Mouse (Mus musculus): ENCODE data around the gene Grasp. TPM values are rescaled to one million over a fixed set of nuclear protein-coding genes. Genes with fewer than 3 reads are reported as not detected.

Grasp gene
- total and polyA plus RNA-seq, 3 experiments: 2.3 to 6.7 (median 2.4) TPM

- H3K36me3 ChIP-seq (replicated peaks in 1 of 2; ENCODE audit: control insufficient read depth in 1 of 2, insufficient read depth in 1 of 2, low read length in 1 of 2): no peaks in the 10 kb centered on the region
- H3K27me3 ChIP-seq (replicated peaks): peaks cover 39% of the 10 kb centered on the region
- H3K9ac ChIP-seq (ENCODE audit: insufficient read depth, low read depth): peak overlapping the region; percentile 91
- H3K4me3 ChIP-seq (replicated peaks in 1 of 3; ENCODE audit: low read depth in 2 of 3, low read length in 2 of 3, poor library complexity in 1 of 3): peak overlapping the region; percentile 49 to 68 (median 61)
- H3K79me2 ChIP-seq (replicated peaks; ENCODE audit: control insufficient read depth, extremely low read depth, insufficient read depth, poor library complexity, severe bottlenecking): no peaks in the 10 kb centered on the region
- H3K27ac ChIP-seq (ENCODE audit: insufficient read depth, low read depth): no peak overlapping the region
- dilution Hi-C loops (cut with MboI; ENCODE audit: extremely low pct_ligation_motif_present, extremely low pct_unique_long_range_greater_than_20kb, low sequenced_read_pairs): no loop called here
- DNase-seq (ENCODE audit: extremely low read depth): no peak
- in situ Hi-C loops (cut with MboI; ENCODE audit: low pct_ligation_motif_present, low pct_unique_long_range_greater_than_20kb, low sequenced_read_pairs): no loop called here
- peaks cover 15 to 16% of the 10 kb centered on the region in 2 experiments for H3K4me1 ChIP-seq (ENCODE audit: control insufficient read depth in 1 of 2, insufficient read depth in 2 of 2)
- H3K4me2 ChIP-seq (ENCODE audit: insufficient read depth, low read depth, poor library complexity, severe bottlenecking): peak overlapping the region; percentile 77
- H3K9me3 ChIP-seq (replicated peaks; ENCODE audit: low read length): no peaks in the 10 kb centered on the region
- TF ChIP-seq RAD21 (IDR thresholded peaks at IDR 0.05; ENCODE audit: low read depth, low read length) (no peak), SMC3 (IDR thresholded peaks at IDR 0.05; ENCODE audit: low read depth, low read length) (no peak), MAX (IDR thresholded peaks at IDR 0.05; ENCODE audit: low read length) (no peak), JUND (conservative IDR thresholded peaks at IDR 0.05; ENCODE audit: low read depth, low read length) (no peak), ZMIZ1 (IDR thresholded peaks at IDR 0.05; ENCODE audit: low read depth, low read length) (no peak), ZKSCAN1 (IDR thresholded peaks at IDR 0.05; ENCODE audit: borderline replicate concordance, low read depth, low read length) (no peak), CHD2 (IDR thresholded peaks at IDR 0.05; ENCODE audit: low read length) (no peak), MAFK (IDR thresholded peaks at IDR 0.05; ENCODE audit: insufficient replicate concordance, low read length) (no peak), ZNF384 (IDR thresholded peaks at IDR 0.05; ENCODE audit: low read depth, low read length) (no peak), CHD1 (IDR thresholded peaks at IDR 0.05; ENCODE audit: low read depth, low read length) (no peak), MEF2A (IDR thresholded peaks at IDR 0.05; ENCODE audit: borderline replicate concordance, low read depth, low read length) (no peak), HCFC1 (IDR thresholded peaks at IDR 0.05; ENCODE audit: low read depth, low read length) (no peak), POLR2AphosphoS2 (IDR thresholded peaks at IDR 0.05; ENCODE audit: low read depth, low read length) (no peak), ZC3H11A (IDR thresholded peaks at IDR 0.05; ENCODE audit: low read depth, low read length) (no peak), RCOR1 (conservative IDR thresholded peaks at IDR 0.05; ENCODE audit: low read depth, low read length) (no peak), UBTF (IDR thresholded peaks at IDR 0.05; ENCODE audit: low read depth, low read length) (no peak), NELFE (IDR thresholded peaks at IDR 0.05; ENCODE audit: low read depth, low read length) (no peak), KAT2A (IDR thresholded peaks at IDR 0.05; ENCODE audit: insufficient replicate concordance, low read length) (no peak), ETS1 (conservative IDR thresholded peaks at IDR 0.05; ENCODE audit: low read depth, low read length) (no peak), TBP (conservative IDR thresholded peaks at IDR 0.05; ENCODE audit: low read depth, low read length) (no peak)
Observed at GRCm38 (mm10) chr15:101174294-101175130, 49.5 kb upstream of the Grasp start.

GRCm38 (mm10) chr15:101175131-101175460 lies 48.9 kb upstream of the Grasp start:
- no peak for DNase-seq (ENCODE audit: extremely low read depth)
- H3K27ac ChIP-seq (ENCODE audit: insufficient read depth, low read depth): no peak overlapping the region
- in situ Hi-C loops (cut with MboI; ENCODE audit: low pct_ligation_motif_present, low pct_unique_long_range_greater_than_20kb, low sequenced_read_pairs): no loop called here
- dilution Hi-C loops (cut with MboI; ENCODE audit: extremely low pct_ligation_motif_present, extremely low pct_unique_long_range_greater_than_20kb, low sequenced_read_pairs): no loop called here
- no peak overlapping the region for H3K4me3 ChIP-seq (replicated peaks in 1 of 3; ENCODE audit: low read depth in 2 of 3, low read length in 2 of 3, poor library complexity in 1 of 3)
- H3K4me1 ChIP-seq (ENCODE audit: control insufficient read depth in 1 of 2, insufficient read depth in 2 of 2): peaks cover 14 to 16% of the 10 kb centered on the region in 2 experiments
- H3K4me2 ChIP-seq (ENCODE audit: insufficient read depth, low read depth, poor library complexity, severe bottlenecking): peak overlapping the region; percentile 77; the same call in 1 of the 2 replicates
- no peaks in the 10 kb centered on the region for H3K9me3 ChIP-seq (replicated peaks; ENCODE audit: low read length)
- no peak overlapping the region for H3K9ac ChIP-seq (ENCODE audit: insufficient read depth, low read depth)
- TF ChIP-seq SIN3A (IDR thresholded peaks at IDR 0.05; ENCODE audit: low read length) (no peak), MXI1 (IDR thresholded peaks at IDR 0.05; ENCODE audit: low read depth, low read length) (no peak), MAFK (IDR thresholded peaks at IDR 0.05; ENCODE audit: insufficient replicate concordance, low read length) (no peak), POLR2A (IDR thresholded peaks at IDR 0.05; ENCODE audit: low read depth, low read length) (no peak), IRF4 (IDR thresholded peaks at IDR 0.05; ENCODE audit: low read depth, low read length) (no peak), USF1 (IDR thresholded peaks at IDR 0.05; ENCODE audit: low read depth, low read length) (no peak), CTCF (conservative IDR thresholded peaks at IDR 0.05 in 1 of 2, IDR thresholded peaks at IDR 0.05 in 1 of 2; ENCODE audit: low read depth in 2 of 2, low read length in 2 of 2) (no peak), KAT2A (IDR thresholded peaks at IDR 0.05; ENCODE audit: insufficient replicate concordance, low read length) (no peak), RCOR1 (conservative IDR thresholded peaks at IDR 0.05; ENCODE audit: low read depth, low read length) (no peak), MYC (IDR thresholded peaks at IDR 0.05; ENCODE audit: low read depth, low read length) (no peak), POLR2AphosphoS2 (IDR thresholded peaks at IDR 0.05; ENCODE audit: low read depth, low read length) (no peak), BHLHE40 (IDR thresholded peaks at IDR 0.05; ENCODE audit: low read depth, low read length) (no peak), MAZ (IDR thresholded peaks at IDR 0.05; ENCODE audit: low read depth, low read length) (no peak), SMC3 (IDR thresholded peaks at IDR 0.05; ENCODE audit: low read depth, low read length) (no peak), CHD2 (IDR thresholded peaks at IDR 0.05; ENCODE audit: low read length) (no peak)
- H3K36me3 ChIP-seq (replicated peaks in 1 of 2; ENCODE audit: control insufficient read depth in 1 of 2, insufficient read depth in 1 of 2, low read length in 1 of 2): no peaks in the 10 kb centered on the region
- H3K27me3 ChIP-seq (replicated peaks): peaks cover 39% of the 10 kb centered on the region
- H3K79me2 ChIP-seq (replicated peaks; ENCODE audit: control insufficient read depth, extremely low read depth, insufficient read depth, poor library complexity, severe bottlenecking): no peaks in the 10 kb centered on the region
